Mouse (Mus musculus) T-helper 2 cell (primary cell): ENCODE measurements around the gene Nfkbil1.

Source experiments
- in situ Hi-C: fragments of 300-600 bp; cut with MboI, MseI; formaldehyde crosslinking; loops from one replicate; pipeline ENCODE4 v1.15.1; 2025; ENCODE audit warnings: high pct_unique_total_duplicates

Nfkbil1 gene

DNA sequence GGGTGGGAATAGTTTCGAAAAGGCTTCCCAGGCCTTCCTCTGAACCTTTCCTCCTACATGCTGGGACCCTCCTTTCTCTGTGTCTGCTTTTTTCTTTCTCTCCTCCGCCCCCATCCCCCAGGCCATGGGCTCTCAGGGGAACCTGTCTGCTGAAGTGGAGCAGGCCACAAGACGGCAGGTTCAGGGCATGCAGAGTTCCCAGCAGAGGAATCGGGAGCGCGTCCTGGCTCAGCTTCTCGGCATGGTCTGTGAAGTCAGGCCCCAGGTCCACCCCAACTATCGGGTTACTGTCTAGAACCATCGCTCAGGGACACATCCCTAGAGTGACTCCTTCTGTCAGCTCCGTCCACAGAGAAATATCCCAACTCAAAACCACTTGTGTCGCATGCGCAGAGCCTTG, 1.9 kb upstream of the Nfkbil1 start:
- in situ Hi-C loops, result no loop called here

DNA sequence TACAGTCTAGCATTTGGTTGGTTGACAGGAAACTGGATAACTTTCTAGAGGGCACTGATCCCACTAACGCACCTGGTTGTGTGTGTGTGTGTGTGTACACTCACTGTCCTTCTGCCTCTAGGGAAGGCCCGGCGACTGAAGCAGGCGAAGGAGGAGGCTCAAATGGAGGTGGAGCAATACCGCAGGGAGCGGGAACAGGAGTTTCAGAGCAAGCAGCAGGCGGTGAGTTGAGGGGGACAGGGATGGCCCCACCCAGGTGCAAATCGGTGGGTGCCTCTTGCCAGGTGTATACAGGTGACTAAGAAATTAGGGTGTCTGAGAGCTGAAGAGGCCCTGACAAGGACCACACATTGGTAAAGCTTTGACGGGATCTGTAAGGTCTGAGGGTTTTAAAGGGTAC, 1.4 kb upstream of the Nfkbil1 start:
- in situ Hi-C loops, result no loop called here

DNA sequence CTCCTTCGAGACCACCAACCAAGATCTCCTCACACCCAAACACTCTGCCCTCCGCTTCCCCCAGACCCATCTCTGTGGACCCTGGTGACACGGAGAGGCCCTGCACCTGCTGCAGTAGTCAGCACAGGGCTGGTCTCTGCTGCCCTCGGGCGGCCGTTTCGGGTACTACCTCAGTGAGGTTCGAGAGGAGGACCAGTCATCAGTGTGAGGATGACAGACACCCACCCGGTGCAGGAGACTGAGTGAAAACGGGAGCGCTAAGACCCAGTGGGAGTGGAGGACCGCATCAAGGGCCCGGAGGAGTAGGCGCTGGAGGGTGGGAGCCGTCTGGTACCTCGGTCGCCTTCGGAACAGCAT, 776 bp upstream of the Nfkbil1 start:
- in situ Hi-C loops, result no loop called here

DNA sequence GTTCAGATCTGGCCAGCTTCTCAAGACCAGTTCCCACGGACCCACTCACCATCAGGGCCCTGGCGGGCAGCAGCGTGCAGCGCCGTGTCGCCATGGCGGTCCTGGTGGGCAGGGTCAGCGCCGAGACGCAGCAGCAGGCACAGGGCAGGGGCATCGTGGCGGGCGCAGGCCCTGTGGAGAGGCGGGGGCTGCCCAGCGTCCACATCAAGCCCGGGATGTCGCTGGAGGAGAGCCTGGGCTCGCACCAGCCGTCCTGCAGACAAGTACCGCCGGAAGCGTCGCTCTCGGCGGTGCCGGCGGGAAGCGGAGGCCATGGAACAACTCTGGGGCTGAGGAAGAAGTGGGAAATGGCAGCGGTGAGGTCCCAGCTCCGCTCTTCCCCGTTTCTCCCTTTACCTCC, 689 bp downstream of the Nfkbil1 start:
- in situ Hi-C loops, result loop anchor here (5.0 kb wide), 2 partner anchors 38 to 63 kb away; no protein-coding TSS in a partner anchor

DNA sequence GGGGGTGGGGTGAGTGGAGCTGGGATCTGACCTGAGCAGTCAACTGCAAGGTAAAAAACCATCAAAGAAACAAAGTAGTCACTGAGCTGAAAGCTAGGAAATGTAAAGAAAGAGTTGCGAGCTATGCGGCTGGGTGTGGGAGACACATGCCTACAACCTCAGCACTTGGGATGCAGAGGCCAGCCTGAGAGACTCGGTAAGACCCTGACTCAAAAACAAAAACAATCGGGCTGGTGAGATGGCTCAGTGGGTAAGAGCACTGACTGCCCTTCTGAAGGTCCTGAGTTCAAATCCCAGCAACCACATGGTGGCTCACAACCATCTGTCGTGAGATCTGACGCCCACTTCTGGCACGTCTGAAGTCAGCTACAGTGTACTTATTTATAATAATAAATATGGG, 1.5 kb downstream of the Nfkbil1 start:
- in situ Hi-C loops, result loop anchor here (5.0 kb wide), 2 partner anchors 37 to 62 kb away; no protein-coding TSS in a partner anchor

DNA sequence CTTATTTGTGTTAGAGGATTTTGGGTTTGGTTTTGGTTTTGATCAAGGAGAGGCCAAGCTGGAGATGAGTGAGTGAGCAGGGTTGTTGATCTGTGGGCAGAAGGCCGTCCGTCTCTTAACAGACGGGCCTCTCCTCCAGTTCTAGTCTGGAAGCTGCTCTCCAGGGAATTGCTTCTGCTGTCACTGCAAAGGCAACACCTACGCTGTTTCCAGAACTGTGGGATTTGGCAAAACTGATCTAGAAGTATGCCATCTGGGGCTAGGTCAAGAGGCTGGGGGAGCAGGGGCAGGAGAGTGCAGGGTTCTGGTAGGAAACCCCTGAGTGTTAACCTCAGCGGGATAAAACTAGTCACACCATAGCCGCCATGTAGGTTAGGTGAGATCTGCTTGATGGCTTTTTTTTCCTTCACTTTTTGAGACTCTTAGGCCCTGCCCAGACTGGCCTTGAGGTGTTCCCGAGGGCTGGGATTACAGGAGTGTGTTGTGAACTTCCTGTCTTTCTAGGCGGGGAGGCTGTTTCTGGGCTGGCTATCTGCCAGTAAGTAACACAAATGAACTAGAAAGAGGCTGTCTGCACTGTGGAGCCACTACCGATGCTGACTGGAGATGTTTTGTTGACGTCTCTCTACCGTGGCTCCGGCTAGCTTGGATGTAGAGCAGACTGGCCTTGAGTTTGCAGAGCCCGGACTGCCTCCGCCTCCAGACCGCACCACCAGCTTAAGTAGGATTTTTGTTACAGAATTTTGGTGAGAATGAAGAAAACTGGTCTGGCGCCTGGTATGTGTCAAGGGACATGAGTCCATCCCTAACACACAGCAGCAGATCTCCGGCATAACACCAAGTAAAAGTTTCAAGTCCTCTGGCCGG, 2.2 kb downstream of the Nfkbil1 start, which contains the start of gene Atp6v1g2:
Gene Atp6v1g2, plus strand, starts transcription at position 547 of the 867 bp plus-strand sequence.
- in situ Hi-C loops, result loop anchor here (5.0 kb wide), 2 partner anchors 36 to 61 kb away; no protein-coding TSS in a partner anchor

DNA sequence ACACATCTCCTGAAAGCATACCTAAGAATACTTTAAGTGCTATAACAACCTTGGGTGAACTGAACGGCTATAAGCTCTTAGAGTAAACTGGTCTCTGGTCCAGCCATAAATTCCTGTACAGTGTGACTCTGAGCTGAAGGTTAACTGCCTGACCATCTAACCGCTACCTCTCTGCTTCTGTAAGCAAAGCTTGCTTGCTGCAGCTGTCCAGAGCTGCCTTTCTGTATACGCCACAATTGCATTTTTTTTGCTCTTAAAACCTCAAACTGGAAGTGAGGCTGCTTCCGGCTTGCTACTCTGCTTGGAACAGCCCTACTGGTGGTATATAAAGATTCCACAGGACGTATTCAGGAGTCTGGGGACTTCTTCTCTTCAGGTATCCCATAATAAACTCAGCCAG, 2.9 kb downstream of the Nfkbil1 start:
- in situ Hi-C loops, result loop anchor here (5.0 kb wide), 2 partner anchors 35 to 60 kb away; no protein-coding TSS in a partner anchor

DNA sequence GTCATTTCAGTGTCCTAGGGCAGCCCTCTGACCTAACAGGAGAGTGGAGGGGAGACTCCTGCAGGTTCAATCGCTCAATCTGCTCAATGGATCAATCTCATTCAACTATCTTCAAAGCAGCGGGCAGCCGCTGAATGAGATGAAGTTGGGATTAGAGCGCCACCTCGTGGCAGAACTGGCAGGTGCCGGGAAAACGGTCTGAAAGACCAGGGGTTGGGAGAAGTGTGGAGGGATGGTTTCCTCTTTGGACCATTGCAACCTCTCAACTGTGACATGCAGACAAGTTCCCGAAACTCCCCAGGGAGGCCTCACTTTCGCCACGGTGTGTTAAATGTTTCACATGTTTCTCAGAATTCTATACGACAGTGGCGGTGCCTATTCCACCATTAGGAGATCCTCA, 3.5 kb downstream of the Nfkbil1 start:
- in situ Hi-C loops, result loop anchor here (5.0 kb wide), 2 partner anchors 35 to 60 kb away; no protein-coding TSS in a partner anchor

DNA sequence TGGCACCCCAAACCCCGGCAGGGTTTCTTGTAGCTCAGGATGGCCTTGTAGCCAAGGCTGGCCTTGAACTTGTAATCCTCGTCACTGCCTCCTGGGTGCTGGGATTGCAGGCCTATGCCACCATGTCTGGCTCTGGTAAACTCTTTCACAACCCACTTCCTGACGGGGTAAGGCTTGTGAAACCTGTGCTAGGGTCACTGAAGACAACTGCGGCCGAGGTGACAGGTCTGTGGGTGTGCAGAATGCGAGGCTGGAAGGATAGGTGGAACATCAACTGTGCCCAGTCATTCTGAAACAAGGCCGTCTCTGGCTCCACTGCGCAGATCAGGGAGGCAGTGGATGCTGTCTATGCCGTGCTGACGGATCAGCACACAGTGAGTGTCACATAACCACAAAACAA, 4.6 kb downstream of the Nfkbil1 start:
- in situ Hi-C loops, result loop anchor here (5.0 kb wide), 2 partner anchors 34 to 59 kb away; no protein-coding TSS in a partner anchor

DNA sequence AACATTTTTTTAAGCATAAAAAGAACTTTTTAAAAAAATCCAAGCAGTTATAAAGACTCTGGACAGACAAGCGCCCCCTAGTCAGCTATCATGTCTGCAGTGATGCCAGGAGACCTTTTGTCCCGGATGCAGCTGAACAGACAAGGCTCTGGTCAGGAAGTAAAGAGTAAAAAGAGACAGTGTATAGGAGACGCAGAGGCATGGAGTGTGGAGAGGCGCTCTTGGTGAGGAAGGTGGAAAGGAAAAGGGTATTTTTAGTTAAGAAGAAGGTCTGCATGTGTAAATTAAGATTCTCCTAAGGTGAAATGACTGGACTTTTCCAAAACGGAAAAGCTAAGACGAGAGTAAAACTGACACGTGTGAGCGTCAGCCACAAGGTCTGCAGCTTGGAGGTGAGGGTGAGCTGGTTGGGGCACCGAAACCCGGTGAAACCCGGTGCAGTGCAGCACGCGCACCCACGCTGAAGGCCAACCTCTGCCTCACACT, 9.0 kb downstream of the Nfkbil1 start:
- in situ Hi-C loops, result no loop called here

DNA sequence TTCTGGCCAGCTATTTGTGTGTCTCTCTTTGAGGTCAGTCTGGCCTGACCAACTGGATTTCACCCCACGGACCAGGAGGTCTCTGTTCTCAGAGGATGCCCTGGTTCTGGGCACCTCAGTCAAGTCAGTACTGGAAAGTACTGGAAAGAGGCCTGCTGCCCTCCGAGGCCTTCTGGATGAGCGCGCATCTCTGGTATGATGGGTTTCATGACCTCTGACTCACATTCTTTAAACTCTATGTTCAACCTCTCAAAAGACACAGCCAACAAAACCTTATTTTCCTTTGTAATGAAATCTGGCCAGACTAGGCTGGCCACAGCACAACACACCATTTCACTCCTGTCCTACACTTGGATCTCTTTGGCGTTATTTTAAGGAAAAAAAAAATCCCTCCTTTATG, 10.1 kb downstream of the Nfkbil1 start:
- in situ Hi-C loops, result no loop called here

DNA sequence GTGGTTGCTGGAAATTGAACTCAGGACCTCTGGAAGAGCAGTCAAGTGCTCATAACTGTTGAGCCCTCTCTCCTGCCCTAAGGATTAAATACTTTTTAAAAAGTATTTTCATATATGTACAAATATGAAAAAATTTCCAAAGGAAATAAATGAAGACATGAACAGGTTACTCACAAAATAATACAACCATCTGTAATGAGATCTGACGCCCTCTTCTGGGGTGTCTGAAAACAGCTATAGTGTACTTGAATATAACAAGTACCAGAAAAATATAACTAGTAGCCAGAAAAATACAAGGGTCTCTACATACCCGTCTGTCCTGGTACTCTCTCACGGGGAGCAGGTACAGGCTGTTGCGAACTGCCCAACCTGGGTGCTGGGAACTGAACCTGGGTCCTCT, 11.0 kb downstream of the Nfkbil1 start:
- in situ Hi-C loops, result loop anchor here (25.0 kb wide), 1 partner anchor 788 kb away; the partner anchor contains the start of gene H2-T24

DNA sequence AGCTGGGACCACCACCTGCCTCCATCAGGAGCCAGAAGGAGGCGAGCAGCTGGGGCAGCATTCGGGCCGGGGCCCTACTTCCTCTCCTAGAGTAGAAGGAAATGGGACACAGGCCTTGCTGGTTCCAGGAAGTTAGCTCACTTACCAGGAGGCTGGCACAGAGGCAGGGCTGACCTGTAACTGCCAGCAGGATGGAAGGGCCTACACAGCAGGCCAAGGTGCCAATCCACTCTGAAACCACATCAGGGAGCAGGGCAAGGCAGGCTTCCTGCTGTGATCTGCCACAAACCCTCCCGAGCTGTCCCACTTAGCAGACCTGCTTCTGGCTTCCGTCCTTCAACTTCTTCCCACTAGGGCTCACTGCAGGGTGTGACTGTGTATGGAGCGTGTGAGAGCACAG, 13.3 kb downstream of the Nfkbil1 start:
- in situ Hi-C loops, result loop anchor here (25.0 kb wide), 1 partner anchor 790 kb away; the partner anchor contains the start of gene H2-T24

DNA sequence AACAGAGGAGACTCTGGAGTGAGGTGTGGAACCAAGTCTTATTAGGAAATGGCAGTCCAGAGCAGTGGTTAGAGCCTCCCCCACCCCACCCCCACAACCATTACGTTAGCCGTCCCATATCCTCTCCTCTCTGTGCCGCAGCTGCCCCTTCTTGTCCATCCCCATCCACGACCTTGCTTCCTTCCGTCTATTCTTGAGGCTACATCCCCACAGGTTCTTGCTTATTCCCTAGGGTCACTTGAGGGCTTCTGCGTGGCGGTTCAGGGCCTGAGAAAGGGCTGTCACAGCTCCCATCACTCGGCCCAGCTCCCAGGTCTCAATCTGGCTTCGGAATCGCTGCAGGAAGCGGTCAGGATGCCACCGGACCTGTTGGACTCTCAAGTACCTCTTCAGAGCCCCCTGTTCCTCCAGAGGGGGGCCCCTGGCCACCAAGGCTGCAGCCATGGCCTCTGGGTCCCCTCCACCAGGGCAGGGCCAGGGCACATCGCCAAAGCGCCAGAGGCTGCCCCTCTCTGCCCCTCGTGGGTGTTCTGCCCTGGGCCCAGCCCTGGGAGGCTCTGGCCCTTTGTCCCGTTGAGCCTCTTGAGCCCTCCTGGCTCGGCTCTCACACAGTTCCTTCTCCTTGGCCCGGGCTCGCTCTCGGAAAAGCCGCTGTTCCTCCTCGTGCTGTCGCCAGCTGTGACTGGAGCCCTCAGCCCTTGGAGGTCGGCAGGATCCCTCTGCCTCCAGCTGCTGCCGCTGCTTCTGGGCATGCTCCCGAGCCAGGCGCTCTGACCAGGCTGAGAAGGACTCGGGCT, 15.2 kb downstream of the Nfkbil1 start, which contains the start of gene Gm16181:
Gene Gm16181, plus strand, starts transcription at position 679 of the 797 bp plus-strand sequence.
- in situ Hi-C loops, result loop anchor here (25.0 kb wide), 1 partner anchor 792 kb away; the partner anchor contains the start of gene H2-T24

DNA sequence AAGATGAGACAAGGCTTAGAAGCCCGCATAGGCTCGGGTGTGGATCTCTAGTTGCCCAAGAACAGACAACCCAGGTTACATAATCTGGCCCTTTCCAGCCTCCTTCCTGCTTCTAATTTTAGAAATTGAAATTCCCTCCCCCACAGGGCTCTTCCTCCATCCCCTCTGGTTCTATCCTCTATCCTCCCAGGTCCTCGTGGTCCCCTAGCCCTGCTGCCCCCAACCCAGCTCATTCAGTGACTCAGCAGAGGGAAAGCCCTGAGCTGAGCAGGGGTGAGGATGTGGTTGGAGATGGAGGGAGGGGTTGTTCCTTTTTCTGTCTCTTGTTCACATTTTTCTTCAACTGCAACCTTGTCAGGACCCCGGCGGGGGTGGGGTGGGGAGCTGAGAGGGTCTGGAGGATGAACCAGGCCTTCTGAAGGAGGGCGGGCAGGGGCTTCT, 16.0 kb downstream of the Nfkbil1 start:
- in situ Hi-C loops, result loop anchor here (10.0 to 25.0 kb wide), 2 partner anchors 793 to 1465 kb away; partner anchors contain the start of gene H2-T24

DNA sequence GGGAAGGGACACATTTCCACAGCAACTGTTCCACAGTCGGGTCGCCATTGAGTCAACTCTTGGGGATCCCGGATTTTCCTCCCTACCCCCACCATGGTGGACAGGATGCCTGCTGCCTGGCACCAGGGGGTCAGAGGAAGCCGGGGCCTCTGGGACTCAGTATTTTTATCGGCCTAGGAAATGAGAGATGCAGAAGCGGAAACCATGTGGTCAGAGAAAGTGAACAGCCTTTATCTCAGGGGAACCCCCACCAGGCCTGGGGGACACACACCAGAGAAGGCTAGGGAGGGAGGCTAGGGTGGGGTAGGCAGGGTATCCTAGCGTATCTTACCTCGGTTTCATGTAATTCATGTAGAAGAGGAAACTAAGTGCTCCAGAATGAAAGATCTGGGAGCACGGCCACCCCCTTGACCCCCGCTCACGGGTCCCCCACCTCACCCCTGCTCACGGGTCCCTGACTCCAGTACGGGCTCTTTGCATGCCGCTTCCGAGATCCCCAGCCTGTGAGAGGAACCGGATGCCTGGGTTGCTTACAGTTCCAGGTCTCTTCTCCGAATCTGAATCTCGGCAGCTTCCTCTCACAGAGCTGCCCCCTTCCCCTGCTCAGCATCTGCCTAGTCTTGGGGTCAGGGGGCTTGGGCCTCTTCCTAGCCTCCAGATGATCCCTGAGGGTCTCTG, 16.9 kb downstream of the Nfkbil1 start:
- in situ Hi-C loops, result loop anchor here (10.0 to 25.0 kb wide), 2 partner anchors 794 to 1464 kb away; partner anchors contain the start of gene H2-T24

DNA sequence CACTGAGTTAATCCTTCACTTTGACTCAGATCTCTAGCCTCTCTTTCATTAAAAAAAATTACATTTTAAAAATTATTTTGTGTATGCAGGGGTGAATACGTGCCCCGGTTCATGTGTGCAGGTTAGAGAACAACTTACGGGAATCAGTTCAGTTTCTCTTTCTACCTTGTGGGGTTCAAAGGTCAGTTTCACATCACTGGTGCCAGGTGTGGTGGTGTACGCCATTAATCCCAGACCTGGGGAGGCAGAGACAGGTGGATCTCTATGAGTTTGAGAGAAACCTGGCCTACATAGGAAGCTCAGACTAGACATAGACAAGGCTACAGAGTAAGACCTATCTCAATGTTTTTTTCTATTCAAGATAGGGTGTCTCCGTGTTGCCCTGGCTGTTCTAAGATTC, 22.5 kb downstream of the Nfkbil1 start:
- in situ Hi-C loops, result loop anchor here (10.0 to 25.0 kb wide), 2 partner anchors 799 to 1458 kb away; partner anchors contain the start of gene H2-T24

DNA sequence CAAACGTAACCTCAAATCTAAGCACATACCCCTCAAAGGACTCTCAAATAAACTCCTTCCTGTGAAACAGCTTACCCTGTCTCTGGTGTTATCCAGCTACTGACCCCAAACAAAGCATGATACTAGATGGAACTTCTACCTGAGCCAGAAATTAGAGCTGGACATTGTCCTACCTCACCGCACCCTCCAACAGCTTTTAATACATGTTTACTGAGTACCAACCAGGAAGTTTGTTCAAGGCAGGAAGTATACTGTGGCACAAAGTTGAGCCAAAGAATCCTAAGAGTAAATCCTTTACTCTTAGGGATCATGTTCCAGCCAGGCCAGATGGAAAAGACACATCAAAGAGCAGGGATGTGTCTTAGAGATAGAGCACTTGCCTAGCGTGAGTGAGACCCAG, 25.0 kb downstream of the Nfkbil1 start:
- in situ Hi-C loops, result loop anchor here (10.0 to 25.0 kb wide), 2 partner anchors 802 to 1456 kb away; partner anchors contain the start of gene H2-T24

DNA sequence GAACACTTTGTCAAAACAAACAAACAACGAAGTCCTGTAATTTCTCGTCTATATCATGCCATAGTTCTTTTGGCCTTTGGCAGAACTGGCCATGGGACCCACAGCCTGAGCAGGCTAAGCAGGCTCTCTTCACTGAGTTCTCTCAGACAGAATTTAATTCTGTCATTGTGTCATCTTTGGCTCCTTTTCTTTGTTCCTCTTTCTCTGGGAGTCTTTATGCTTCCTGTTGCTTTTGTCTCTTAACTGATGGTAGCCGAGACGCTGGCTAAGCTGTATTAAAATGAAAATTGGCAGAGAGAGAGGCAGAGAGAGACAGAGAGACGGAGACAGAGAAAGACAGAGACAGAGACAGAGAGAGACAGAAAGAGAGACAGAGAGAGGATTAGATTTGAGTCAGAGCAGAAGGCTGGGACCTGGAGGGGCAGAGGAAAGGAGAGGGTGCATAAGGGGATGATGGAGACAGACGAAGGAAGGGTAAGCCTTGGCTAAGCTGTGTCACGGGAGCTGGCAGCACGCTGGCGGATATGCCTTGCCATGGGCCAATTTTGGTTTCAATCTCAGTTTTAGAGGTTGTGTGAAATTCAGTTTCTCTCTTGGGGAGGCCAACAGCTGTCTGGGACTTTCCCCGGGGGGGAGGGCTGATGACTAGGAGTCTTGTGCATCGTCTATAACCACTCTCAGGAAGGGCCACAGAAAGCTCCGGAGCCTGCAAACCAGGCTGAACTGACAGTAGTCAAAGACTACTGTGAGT, 25.6 kb downstream of the Nfkbil1 start:
- in situ Hi-C loops, result loop anchor here (10.0 to 25.0 kb wide), 2 partner anchors 802 to 1455 kb away; partner anchors contain the start of gene H2-T24

DNA sequence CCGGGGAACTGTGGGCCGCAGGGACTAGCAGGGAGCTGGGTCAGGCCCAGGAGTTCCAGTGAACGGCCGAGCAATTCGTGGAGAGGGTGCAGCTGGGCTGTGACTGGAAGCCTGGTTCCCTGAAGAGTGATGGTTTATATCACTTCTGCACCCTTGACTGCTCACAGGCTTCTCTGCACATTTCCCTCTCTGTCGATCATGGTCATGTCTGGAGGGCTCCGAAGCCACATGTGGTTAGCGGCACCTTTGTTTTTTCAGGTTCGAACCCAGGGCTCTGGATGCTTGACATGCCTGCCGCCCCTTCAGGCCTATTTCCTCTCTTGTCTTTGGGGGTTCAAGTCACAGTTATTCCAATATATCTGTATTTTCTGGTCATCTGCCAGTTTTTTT, 30.2 kb downstream of the Nfkbil1 start:
- in situ Hi-C loops, result loop anchor here (25.0 kb wide), 1 partner anchor 807 kb away; the partner anchor contains the start of gene H2-T24
